Mouse (Mus musculus) right cerebral cortex, adult 18-20 months (tissue): ENCODE results near the gene Gkn1.
A peak's percentile ranks its signal among the peaks of the same experiment; 100 is the strongest.

Source experiments
- DNase-seq: peaks from one replicate; pipeline ENCODE4 v3.0.0; 2022; ENCODE audit warnings: mixed read lengths

Gkn1 gene

GRCm38 (mm10) chr6:87350829-87351228 is at the start of gene Gkn1:
TSS of gene Gkn1 (minus strand) at chr6:87350942.
- no peak for DNase-seq

DNA sequence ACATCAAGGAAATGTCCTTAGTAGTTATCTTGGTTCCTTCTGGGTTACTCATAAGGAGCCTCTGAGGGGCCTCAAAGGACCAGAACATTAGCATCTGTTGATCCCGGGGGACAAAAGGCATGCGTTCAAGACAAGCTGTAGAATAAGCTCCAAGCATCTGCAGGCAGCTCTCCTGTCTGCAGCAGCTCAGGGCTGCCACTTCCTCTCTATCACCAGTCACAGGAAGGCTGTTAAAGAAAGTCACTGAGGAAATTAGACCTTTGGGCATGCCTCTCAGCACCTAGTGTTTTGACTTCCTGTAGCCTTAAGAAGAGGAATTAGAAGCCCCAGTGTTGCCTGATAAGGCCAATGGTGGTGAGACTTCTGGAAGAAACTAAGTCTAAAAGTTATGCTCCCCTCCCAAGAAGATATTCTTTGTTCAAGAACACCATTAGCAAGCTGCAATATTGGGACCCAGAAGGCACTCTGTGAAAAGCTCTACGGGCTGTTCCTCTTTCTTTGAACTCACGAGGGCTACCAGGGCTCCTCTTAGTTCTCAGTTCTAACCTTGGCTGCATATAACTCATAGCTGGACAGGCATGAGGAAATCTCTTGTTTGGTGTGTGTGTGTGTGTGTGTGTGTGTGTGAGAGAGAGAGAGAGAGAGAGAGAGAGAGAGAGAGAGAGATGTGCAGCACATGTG is 49.3 kb upstream of the Gkn1 start:
- DNase-seq: no peak

DNA sequence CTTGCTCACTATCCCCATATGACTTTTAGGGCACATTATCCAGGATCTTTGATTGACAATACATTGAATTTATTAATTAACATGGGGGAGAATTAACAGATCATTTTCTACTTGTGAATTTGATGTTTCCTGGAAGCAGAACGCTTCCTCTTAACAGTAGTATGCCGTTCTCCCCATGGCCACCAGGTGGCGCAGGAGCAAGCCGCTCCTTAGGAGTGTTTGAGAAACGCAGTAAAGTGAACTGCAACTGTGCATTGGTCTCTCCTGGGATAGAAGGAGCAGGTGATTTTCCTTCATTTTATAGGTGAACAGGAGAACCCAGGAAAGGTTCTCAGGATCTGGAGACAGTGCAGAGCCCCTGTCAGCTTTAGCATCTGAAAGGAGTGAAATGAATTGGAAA is 48.4 kb upstream of the Gkn1 start:
- peak; percentile 60 for DNase-seq

- no peak for DNase-seq
Measured at GRCm38 (mm10) chr6:87394783-87395182, 44.0 kb upstream of the Gkn1 start.

- no peak for DNase-seq
Measured at GRCm38 (mm10) chr6:87393466-87394205, 42.9 kb upstream of the Gkn1 start.

DNA sequence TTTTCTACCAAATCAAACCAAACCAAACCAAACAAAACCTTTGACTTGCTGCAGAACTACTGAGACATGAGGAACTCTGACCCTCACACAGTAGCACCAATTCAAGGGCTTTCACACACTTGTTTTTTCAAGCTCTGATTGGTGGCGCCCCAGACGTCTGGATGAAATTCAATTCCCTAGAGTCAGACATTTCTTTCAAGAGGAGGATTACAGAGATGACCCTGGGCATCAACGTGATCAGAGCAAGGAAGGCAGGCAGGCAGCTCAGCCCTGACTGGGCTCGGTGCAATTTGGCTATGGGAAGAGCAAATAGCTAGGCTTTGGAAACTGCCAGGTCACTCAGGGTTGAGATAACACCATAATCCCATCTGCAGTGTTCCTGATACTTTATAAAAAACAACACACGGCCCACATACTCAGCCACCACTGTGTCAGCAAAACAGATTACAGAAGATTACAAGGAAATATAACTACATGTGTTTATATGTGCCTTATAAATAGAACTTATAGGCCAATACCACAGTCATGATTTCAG is 38.8 kb upstream of the Gkn1 start:
- DNase-seq: no peak

DNA sequence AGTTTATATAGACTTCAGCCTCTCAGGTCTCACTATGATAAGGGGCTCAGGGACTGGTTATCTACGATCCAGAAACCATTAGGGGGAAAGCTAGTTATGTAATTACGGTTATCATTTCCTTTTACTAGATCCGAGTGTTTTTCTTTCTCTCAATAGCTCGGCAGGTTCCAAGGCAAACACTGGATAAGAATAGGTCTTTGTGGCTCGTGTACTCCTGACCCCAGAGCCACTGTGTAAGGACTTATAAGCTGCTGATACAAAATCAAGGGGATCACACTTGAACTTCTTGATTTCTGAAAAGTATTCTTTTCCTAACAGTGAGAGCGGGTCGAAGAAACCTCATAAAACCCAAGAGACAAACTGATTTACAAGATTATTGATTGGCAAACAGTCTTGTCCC is 38.1 kb upstream of the Gkn1 start, which contains the start of gene Gkn3:
Gkn3 (minus strand) TSS at position 59 of the 400 bp plus-strand sequence.
- DNase-seq: no peak

DNA sequence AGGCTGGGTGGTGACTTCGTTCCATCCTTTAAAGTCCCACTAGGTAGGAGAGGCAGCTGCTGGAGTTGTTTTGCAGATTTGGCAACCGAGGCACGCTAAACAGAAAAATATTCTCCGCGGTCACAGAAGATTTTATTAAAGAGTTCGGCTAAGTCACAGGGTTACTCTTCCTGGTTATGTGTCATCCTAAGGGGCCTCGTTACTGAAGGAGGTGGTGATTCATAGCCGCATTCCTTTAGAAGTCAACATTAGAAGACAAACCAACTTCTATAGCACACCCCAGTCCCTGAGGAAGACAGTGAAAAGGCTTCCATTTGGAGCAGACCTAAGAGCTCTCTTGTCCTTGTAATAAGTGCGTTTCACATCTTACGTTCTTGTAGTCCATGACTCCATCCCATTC is 35.9 kb upstream of the Gkn1 start:
- no peak for DNase-seq

- peak; percentile 74 for DNase-seq
Measured at GRCm38 (mm10) chr6:87386203-87386602, 35.5 kb upstream of the Gkn1 start.

GRCm38 (mm10) chr6:87384761-87385160 is 34.0 kb upstream of the Gkn1 start:
- peak; percentile 31 for DNase-seq

DNA sequence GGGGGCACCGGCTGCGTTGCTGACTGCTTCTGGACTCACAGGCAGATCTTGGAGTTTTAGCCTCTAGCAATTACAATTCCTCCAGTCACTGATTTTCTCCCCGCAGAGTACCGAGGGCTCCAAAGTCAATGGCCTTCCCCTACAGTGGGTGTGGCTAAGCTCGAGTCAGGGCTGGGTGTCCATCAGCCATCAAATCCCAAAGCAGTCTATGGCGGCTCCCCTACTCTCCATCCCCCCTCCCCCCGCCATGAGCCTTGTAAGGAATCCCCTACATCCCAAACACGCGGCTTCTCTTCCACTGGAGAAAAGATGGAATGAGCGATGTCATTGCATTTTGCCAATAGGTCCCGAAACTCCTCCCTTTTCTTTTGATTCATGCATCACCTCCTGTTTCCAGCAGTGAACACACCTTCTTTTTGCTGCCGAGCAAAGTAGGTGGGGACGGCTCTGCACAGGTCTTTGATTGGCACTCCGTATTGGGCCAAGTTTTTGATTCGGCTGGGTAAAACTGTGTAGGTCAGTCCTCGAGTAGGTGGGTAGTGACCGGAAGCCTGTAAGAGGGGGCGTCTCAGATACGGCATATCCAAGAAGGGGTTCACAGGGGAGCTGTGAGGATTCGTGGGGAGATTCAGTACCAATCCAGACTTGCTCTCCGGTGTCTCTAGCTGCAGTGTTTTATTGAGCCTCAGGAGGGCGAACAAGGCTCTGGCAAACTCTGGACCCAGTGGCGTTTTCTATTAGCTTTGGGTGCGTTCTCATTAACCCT is 33.4 kb upstream of the Gkn1 start:
- peak; percentile 16 for DNase-seq

DNA sequence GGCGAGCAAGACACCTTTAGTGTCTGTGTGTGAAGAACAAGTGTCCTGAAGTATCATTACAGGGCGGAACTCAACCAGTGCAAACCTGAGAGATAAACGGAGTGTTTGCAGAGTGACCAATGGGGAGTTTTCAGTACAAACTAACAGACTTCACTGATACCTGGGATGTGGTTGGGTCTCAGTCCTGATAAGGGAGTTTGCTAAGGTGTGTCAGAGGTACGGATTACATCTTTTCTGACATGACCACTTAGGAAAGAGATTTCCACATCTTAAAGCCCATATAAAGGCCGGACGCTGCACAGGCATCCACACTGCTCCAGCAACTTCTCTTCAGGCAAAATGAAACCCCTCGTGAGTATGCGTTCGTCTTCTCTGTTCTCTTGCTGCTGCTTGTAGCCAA is 22.3 kb upstream of the Gkn1 start, which contains the start of gene Gkn2:
Gkn2 (plus strand) TSS at position 301 of the 400 bp plus-strand sequence.
- no peak for DNase-seq

GRCm38 (mm10) chr6:87369223-87369622 is 18.5 kb upstream of the Gkn1 start:
- DNase-seq: peak; percentile 12

DNA sequence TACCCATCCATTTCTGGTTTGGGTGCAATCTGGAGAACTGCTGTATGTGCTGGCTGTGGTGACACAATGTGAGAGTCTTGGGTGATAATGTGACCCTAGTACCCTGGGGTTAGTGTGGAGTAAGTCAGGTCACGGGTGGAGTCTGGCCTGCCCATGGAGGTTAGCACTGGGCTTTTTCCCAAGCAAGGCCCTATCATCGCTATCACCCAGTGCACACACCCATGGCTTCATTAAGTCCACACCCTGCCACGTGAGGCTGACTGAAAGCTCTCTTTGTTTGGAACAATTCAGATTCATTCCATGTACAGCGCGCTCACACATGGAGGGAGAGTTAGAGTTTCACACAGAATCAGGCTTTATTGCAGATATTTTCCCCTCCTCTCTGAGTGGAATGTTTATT is 3.7 kb upstream of the Gkn1 start:
- DNase-seq: peak; percentile 14

DNA sequence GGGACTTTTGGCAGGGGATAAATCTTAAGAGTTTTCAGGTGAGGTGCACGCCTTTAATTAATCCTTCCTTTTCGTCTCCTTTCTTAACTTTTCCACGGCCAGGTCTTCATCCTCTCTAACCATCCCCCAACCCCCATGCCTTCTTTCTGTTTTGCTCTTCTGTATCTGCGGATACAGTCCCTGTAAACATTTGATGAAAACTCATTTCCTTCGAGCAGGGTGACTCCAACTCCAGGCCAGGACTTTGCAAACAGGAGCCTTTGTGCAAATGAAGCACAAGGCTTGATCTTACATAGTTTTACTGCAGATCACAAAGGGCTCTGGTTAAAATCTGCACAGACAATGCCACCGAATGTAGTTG is 14.8 kb downstream of the Gkn1 start:
- no peak for DNase-seq

DNA sequence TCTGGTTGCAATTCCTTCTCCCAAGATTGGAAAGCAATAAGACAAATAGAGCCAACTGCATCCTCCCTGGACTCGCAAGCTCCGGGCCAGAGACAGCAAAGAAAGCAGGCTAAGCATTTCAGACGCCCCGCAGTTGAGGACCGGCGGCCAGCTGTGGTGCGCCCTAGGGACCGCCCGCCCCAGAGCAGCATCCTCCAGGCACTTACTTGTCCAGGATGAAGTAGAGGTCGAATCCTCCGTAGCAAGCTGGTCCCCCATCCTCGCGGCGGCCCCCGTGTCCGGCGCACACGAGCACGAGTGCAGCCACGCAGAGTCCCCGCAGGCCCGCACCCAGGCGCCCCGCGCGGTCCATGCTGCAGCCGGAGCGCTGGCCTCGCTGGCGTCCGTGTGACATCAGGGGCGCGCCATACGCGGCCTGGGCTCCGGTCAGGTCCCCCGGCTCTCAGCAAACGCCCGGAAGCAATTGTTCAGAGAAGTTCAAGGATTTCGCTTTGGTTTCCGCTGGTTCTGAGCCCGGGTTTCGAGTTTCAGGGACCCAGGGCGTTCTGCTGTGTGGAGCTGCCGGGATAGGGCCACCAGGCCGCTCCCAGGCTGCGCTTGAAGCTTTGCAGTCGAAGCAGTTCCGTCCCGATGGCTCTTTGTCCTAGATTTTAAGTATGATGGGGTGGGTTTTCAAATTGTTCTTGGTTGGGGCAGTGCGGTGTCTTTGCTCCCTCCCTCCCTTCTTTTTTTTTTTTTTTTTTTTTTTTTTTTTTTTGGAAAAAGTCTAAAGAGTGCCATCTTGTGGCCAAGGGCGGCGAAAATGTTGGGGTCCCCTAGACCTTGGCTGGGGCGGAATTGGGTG is 15.4 kb downstream of the Gkn1 start, which contains the start of gene Antxr1:
Antxr1 (minus strand) TSS at position 731 of the 844 bp plus-strand sequence.
- peak; percentile 42 for DNase-seq

DNA sequence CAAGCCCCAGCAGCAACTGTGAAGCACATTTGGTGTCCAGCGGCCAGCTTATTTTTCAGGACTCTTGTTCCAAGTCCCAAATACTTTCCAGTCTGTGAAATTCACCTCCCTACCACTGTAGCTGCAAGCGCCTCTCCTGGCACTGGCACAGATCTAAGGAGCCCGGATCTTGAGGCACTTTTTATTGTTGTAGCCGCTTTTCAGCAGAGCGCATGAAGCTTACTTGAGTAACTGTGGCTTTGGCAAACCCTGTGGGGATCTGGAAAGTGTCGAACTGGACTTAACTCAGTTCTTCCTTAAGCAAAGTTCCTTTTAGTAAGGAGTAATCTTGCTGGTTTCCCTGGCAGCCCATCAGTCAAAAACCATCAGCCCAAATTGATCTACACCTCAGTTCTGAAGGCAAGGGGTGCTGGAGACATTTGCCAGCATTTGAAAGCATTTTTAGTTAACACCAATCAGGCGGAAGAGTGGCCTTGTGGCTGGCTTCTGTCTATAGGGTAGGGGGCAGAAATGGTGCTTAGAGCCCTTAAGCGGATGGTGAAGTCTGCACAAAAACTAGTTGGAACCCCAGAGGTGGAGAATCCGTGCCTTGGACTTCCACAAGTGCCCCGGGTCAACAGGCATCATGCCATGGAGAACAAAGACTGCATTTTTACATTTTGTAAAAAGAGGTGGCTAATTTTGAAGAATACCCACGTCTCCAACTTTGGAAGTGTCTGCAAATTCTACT is 16.2 kb downstream of the Gkn1 start:
- DNase-seq: peak; percentile 66

GRCm38 (mm10) chr6:87332380-87332779 is 18.4 kb downstream of the Gkn1 start:
- DNase-seq: no peak

DNA sequence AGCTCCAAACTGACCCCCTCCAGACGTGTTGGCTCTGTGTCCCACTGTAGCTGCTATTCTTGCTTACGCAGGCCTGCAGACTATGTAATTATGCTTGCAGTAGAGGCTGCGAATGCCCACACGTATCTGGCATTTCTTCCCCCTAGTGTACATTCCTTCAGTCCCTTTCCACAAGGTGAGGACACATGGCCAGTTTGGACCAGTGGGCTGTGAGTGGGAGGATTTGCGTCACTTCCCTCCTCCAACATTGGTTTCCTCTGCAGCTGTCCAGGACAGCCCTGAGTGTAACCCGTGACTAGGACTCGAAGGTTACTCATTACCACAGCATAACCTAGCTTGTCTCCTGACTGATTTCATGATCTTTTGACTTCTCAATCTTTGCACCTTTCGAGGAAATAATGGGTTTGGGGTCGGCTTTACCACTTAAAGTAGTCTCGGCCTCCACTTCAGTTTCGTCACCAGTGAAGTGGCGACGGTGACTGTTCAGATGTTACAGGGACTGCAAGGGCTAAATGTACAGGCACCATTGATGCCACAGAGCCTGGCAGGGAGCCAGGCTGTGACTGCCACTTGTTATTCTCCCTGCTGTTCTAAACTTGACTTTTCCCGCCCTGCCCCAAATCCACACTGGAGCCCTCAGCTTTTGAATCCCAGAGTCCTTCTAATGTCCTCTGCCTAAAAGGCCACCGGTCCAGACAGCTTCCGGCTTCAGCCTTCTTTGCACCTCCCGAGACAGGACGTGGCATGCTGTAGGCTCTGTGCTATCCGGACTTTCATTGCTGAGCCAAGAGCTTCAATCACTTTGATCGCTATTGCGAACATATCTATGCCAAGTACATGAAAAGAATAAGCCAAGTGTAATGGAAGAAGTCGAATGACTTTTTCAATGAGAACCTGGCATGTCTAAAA is 22.2 kb downstream of the Gkn1 start:
- DNase-seq: peak; percentile 51

- DNase-seq: no peak
Measured at GRCm38 (mm10) chr6:87326932-87327331, 23.8 kb downstream of the Gkn1 start.
